Mouse (Mus musculus) heart, embryonic 15.5 days (tissue): ENCODE data around the gene Wdr18. TPM values are rescaled to one million over a fixed set of nuclear protein-coding genes. Genes with fewer than 3 reads are reported as not detected.

Source experiments
- ATAC-seq: fragments of 200-750 bp; cut with Nextera tagmentation; replicated peaks from 2 replicates; pipeline ENCODE4 v1.8.0; 2017; ENCODE audit warnings: low read depth, moderate TSS enrichment; ENCODE audit not compliant: insufficient number of reproducible peaks, insufficient read depth, low FRiP score
- H3K27ac ChIP-seq: fragments of 300-500 bp; sonication (generic); 2 replicates; pipeline ENCODE4 v1.5.1; 2015; ENCODE audit warnings: mild to moderate bottlenecking, inconsistent platforms
- H3K27me3 ChIP-seq: fragments of 300-500 bp; sonication (generic); 2 replicates; pipeline ENCODE4 v1.6.1; 2015; ENCODE audit warnings: inconsistent platforms
- H3K36me3 ChIP-seq: fragments of 300-500 bp; sonication (generic); 2 replicates; pipeline ENCODE4 v1.6.1; 2015; ENCODE audit warnings: mild to moderate bottlenecking, inconsistent platforms
- H3K4me1 ChIP-seq: fragments of 300-500 bp; sonication (generic); replicated peaks from 2 replicates; pipeline ENCODE4 v1.6.1; 2015; ENCODE audit warnings: inconsistent platforms
- H3K4me2 ChIP-seq: fragments of 300-500 bp; sonication (generic); 2 replicates; pipeline ENCODE4 v1.6.1; 2015; ENCODE audit warnings: inconsistent platforms, mild to moderate bottlenecking, moderate library complexity
- H3K4me3 ChIP-seq: fragments of 300-500 bp; sonication (generic); 2 replicates; pipeline ENCODE4 v1.5.1; 2015; ENCODE audit warnings: mild to moderate bottlenecking, inconsistent platforms
- H3K9ac ChIP-seq: fragments of 300-500 bp; sonication (generic); 2 replicates; pipeline ENCODE4 v1.6.1; 2015; ENCODE audit warnings: mild to moderate bottlenecking, inconsistent platforms
- H3K9me3 ChIP-seq: fragments of 300-500 bp; sonication (generic); replicated peaks from 2 replicates; pipeline ENCODE4 v1.6.1; 2016; ENCODE audit warnings: inconsistent platforms
- WGBS: fragments of 180-500 bp; shearing (Covaris S2); methylation state at CpG from one replicate; pipeline ENCODE4 v1.1.7; 2015; ENCODE audit warnings: mixed read lengths; 5-methylcytosine and 5-hydroxymethylcytosine counted together
- polyA plus RNA-seq: library from polyadenylated mRNA; unstranded; fragments of >200 nt; fragmentation: Nextera tagmentation; extraction: Ambion mirVana; gene quantifications from 2 replicates; pipeline ENCODE4 v1.2.1, GENCODE M21; 2015

Wdr18 gene
- polyA plus RNA-seq, 1 experiment from 2014 or later, result 56.7 TPM

DNA sequence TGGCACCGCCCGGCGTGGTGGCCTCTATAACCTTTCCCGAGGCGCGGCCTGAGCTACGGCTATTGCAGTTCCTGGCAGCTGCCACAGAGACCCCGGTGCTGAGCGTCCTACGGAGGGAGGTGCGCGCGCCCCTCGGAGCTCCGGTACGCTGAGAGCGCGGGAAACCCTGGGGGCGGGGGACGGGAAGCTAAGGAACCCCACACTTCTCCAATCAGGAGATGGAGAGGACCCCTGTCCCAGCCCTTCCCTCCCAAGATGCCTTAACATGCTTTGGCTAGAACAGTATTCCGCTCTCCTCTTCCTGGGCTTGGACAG is 11.2 kb downstream of the Wdr18 start:
- Histone ChIP-seq H3K27ac (no peak overlapping the region), H3K4me1 (peaks cover 14% of the 10 kb centered on the region), H3K9me3 (no peaks in the 10 kb centered on the region), H3K36me3 (peaks cover 34% of the 10 kb centered on the region), H3K27me3 (peaks cover 47% of the 10 kb centered on the region), H3K9ac (peak overlapping the region; percentile 37), H3K4me2 (peak overlapping the region; percentile 75), H3K4me3 (peak overlapping the region; percentile 44)
- ATAC-seq, result no peak
- WGBS, result 6% methylated on average over 21 of the region's 21 CpGs

GRCm38 (mm10) chr10:79972831-79973230 is 12.9 kb downstream of the Wdr18 start:
- ATAC-seq, result no peak
- Histone ChIP-seq H3K27me3 (peaks cover 47% of the 10 kb centered on the region), H3K4me1 (peaks cover 14% of the 10 kb centered on the region), H3K4me2 (no peak overlapping the region), H3K36me3 (peaks cover 34% of the 10 kb centered on the region), H3K27ac (no peak overlapping the region), H3K9me3 (no peaks in the 10 kb centered on the region), H3K4me3 (no peak overlapping the region), H3K9ac (peak overlapping the region; percentile 25)
- 38% methylated on average over 14 of the region's 14 CpGs for WGBS

DNA sequence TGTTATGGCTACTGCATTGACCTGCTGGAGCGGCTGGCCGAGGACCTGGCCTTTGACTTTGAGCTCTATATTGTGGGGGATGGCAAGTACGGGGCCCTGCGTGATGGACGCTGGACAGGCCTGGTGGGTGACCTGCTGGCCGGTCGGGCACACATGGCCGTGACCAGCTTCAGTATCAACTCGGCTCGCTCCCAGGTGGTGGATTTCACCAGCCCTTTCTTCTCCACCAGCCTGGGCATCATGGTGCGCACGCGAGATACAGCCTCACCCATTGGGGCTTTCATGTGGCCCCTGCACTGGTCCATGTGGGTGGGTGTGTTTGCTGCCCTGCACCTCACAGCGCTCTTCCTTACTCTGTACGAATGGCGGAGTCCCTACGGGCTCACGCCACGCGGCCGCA is 14.1 kb downstream of the Wdr18 start:
- H3K4me1 ChIP-seq, result peaks cover 14% of the 10 kb centered on the region
- H3K4me3 ChIP-seq, result no peak overlapping the region
- 89% methylated on average over 21 of the region's 21 CpGs for WGBS
- H3K36me3 ChIP-seq, result peaks cover 41% of the 10 kb centered on the region
- no peak overlapping the region for H3K4me2 ChIP-seq
- peaks cover 44% of the 10 kb centered on the region for H3K27me3 ChIP-seq
- H3K9me3 ChIP-seq, result no peaks in the 10 kb centered on the region
- H3K9ac ChIP-seq, result no peak overlapping the region
- ATAC-seq, result no peak
- H3K27ac ChIP-seq, result no peak overlapping the region

GRCm38 (mm10) chr10:79974668-79975067 is 14.7 kb downstream of the Wdr18 start:
- peaks cover 38% of the 10 kb centered on the region for H3K27me3 ChIP-seq
- no peaks in the 10 kb centered on the region for H3K9me3 ChIP-seq
- no peak overlapping the region for H3K9ac ChIP-seq
- peaks cover 45% of the 10 kb centered on the region for H3K36me3 ChIP-seq
- no peak overlapping the region for H3K4me3 ChIP-seq
- no peak overlapping the region for H3K27ac ChIP-seq
- no peak overlapping the region for H3K4me2 ChIP-seq
- WGBS, result 85% methylated on average over 8 of the region's 8 CpGs
- peaks cover 15% of the 10 kb centered on the region for H3K4me1 ChIP-seq
- ATAC-seq, result no peak

- H3K9me3 ChIP-seq, result no peaks in the 10 kb centered on the region
- H3K36me3 ChIP-seq, result peaks cover 45% of the 10 kb centered on the region
- ATAC-seq, result no peak
- H3K9ac ChIP-seq, result no peak overlapping the region
- 83% methylated on average over 28 of the region's 28 CpGs for WGBS
- H3K4me3 ChIP-seq, result no peak overlapping the region
- H3K4me2 ChIP-seq, result no peak overlapping the region
- H3K27me3 ChIP-seq, result peaks cover 25% of the 10 kb centered on the region
- peaks cover 14% of the 10 kb centered on the region for H3K4me1 ChIP-seq
- H3K27ac ChIP-seq, result no peak overlapping the region
Measured at GRCm38 (mm10) chr10:79976071-79976721, 16.2 kb downstream of the Wdr18 start.

- Histone ChIP-seq H3K9me3 (no peaks in the 10 kb centered on the region), H3K4me2 (no peak overlapping the region), H3K27ac (no peak overlapping the region), H3K4me3 (no peak overlapping the region), H3K27me3 (peaks cover 20% of the 10 kb centered on the region), H3K4me1 (peaks cover 16% of the 10 kb centered on the region), H3K9ac (no peak overlapping the region), H3K36me3 (peaks cover 45% of the 10 kb centered on the region)
- 79% methylated on average over 36 of the region's 36 CpGs for WGBS
- no peak for ATAC-seq
Measured at GRCm38 (mm10) chr10:79976722-79977107, 16.8 kb downstream of the Wdr18 start.

DNA sequence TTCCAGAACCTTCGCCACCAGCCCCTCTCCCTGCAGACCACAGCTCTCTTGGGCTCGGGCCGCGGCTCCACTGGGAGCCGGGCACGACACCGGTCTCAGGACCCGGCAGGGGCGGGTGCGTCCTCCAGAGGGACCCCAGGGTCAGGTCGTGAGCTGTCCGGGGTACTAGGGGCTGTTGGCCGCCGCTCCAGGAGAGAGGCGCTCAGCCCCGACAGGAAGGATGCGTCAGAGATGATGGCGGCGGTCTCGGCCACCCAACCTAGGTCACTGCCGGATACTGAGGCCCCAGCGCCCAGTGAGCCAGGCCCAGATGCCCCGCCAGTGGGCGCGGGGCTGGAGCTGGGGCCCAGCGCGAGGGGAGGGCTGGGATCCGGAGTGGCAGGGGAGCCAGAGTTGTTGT is 17.4 kb downstream of the Wdr18 start:
- H3K9ac ChIP-seq, result no peak overlapping the region
- 83% methylated on average over 28 of the region's 28 CpGs for WGBS
- H3K9me3 ChIP-seq, result no peaks in the 10 kb centered on the region
- H3K36me3 ChIP-seq, result peaks cover 45% of the 10 kb centered on the region
- no peak overlapping the region for H3K27ac ChIP-seq
- no peak for ATAC-seq
- no peak overlapping the region for H3K4me3 ChIP-seq
- no peak overlapping the region for H3K4me2 ChIP-seq
- H3K27me3 ChIP-seq, result peaks cover 13% of the 10 kb centered on the region
- peaks cover 20% of the 10 kb centered on the region for H3K4me1 ChIP-seq

DNA sequence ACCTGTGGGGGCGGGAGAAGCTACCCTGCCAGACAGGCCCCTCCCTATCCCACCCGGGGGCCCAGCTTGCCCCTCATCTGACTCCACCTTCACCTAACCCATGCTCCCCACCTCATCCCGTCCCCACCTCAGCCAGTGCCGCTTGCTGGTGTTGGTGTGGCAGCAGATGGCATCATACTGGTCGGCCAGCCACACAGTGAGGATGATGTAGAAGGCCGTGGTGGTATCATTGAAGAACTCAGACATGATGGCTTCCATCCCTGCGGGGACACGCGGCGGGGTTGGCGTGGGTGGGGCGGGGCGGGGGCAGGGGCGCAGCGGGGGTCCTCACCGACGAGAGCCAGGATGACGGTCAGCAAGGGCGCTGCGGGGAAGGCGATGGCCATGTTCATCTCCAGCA is 18.1 kb downstream of the Wdr18 start:
- no peak for ATAC-seq
- Histone ChIP-seq H3K4me3 (no peak overlapping the region), H3K27me3 (peaks cover 6% of the 10 kb centered on the region), H3K27ac (no peak overlapping the region), H3K4me1 (peaks cover 22% of the 10 kb centered on the region), H3K9ac (no peak overlapping the region), H3K36me3 (peaks cover 45% of the 10 kb centered on the region), H3K9me3 (no peaks in the 10 kb centered on the region), H3K4me2 (no peak overlapping the region)
- WGBS, result 91% methylated on average over 21 of the region's 21 CpGs

- peaks cover 27% of the 10 kb centered on the region for H3K4me1 ChIP-seq
- no peak overlapping the region for H3K4me3 ChIP-seq
- peak overlapping the region; percentile 40; the same call in 1 of the 2 replicates for H3K27ac ChIP-seq
- no peak overlapping the region for H3K9ac ChIP-seq
- H3K9me3 ChIP-seq, result no peaks in the 10 kb centered on the region
- ATAC-seq, result no peak
- 86% methylated on average over 22 of the region's 22 CpGs for WGBS
- no peaks in the 10 kb centered on the region for H3K27me3 ChIP-seq
- H3K4me2 ChIP-seq, result no peak overlapping the region
- peaks cover 45% of the 10 kb centered on the region for H3K36me3 ChIP-seq
Measured at GRCm38 (mm10) chr10:79979401-79980155, 19.6 kb downstream of the Wdr18 start.

DNA sequence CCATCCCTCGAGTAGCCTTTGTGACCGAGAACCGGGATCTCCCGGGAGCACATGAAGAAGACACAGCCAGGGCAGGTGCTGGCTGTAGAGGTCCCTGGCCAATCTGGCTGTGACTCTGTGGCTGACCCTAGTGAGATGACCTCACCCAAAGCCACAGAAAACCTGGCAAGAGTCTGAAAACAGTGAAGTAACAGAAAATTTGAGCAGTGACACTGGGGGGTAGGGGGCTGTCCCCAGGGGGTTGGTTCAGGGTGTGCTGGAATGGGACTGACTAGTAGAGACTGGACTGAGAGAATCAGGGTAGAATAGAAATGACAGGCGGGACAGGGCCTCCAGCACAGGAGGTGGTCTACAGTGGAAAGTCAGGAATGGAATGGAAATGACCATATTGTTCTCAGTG is 23.3 kb downstream of the Wdr18 start:
- H3K4me2 ChIP-seq, result peak overlapping the region; percentile 75
- no peaks in the 10 kb centered on the region for H3K27me3 ChIP-seq
- peak overlapping the region; percentile 92 for H3K27ac ChIP-seq
- H3K4me1 ChIP-seq, result peaks cover 53% of the 10 kb centered on the region
- peaks cover 13% of the 10 kb centered on the region for H3K36me3 ChIP-seq
- no peaks in the 10 kb centered on the region for H3K9me3 ChIP-seq
- ATAC-seq, result no peak
- peak overlapping the region; percentile 74 for H3K4me3 ChIP-seq
- H3K9ac ChIP-seq, result peak overlapping the region; percentile 92
- 72% methylated on average over 5 of the region's 5 CpGs for WGBS

DNA sequence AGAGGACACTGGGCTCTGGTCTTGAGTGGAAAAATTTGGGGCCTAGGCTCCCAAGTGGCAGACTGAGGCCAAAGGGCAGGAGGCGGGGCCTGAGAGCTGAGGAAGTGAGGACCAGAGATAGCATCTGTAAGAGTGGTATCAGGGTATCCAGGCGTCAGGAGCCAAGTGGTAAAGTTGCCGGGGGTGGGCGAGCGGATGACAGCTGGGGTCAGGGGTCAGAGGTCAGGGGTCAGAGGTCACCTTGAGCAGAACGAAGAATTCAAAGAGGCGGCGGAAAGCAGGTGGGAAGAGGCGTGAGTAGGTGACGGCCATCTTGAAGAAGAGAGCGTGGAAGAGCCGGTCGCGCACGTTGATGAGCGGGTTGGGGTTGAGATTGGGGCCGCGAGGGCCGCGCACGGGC is 23.7 kb downstream of the Wdr18 start:
- ATAC-seq, result no peak
- Histone ChIP-seq H3K9ac (peak overlapping the region; percentile 92), H3K36me3 (peaks cover 8% of the 10 kb centered on the region), H3K27me3 (no peaks in the 10 kb centered on the region), H3K4me1 (peaks cover 55% of the 10 kb centered on the region), H3K27ac (peak overlapping the region; percentile 92), H3K9me3 (no peaks in the 10 kb centered on the region), H3K4me2 (peak overlapping the region; percentile 75), H3K4me3 (peak overlapping the region; percentile 74)
- under 1% methylated on average over 21 of the region's 21 CpGs for whole genome bisulfite sequencing
